Mouse (Mus musculus) kidney, embryonic 15.5 days (tissue): ENCODE measurements around the gene Ch25h. TPM values are rescaled to one million over a fixed set of nuclear protein-coding genes. Genes with fewer than 3 reads are reported as not detected.

Source experiments
- ATAC-seq: fragments of 200-750 bp; cut with Nextera tagmentation; replicated peaks from 2 replicates; pipeline ENCODE4 v1.8.0; 2017; ENCODE audit warnings: moderate TSS enrichment; ENCODE audit not compliant: low FRiP score
- H3K27ac ChIP-seq: fragments of 300-500 bp; sonication (generic); 2 replicates; pipeline ENCODE4 v1.5.1; 2015; ENCODE audit warnings: mild to moderate bottlenecking, inconsistent platforms
- H3K27me3 ChIP-seq: fragments of 300-500 bp; sonication (generic); 2 replicates; pipeline ENCODE4 v1.6.1; 2015; ENCODE audit warnings: inconsistent platforms
- H3K36me3 ChIP-seq: fragments of 300-500 bp; sonication (generic); 2 replicates; pipeline ENCODE4 v1.6.1; 2015; ENCODE audit warnings: inconsistent platforms
- H3K4me1 ChIP-seq: fragments of 300-500 bp; sonication (generic); 2 replicates; pipeline ENCODE4 v1.6.1; 2015; ENCODE audit warnings: inconsistent platforms
- H3K4me2 ChIP-seq: fragments of 300-500 bp; sonication (generic); 2 replicates; pipeline ENCODE4 v1.6.1; 2015; ENCODE audit warnings: moderate library complexity, mild to moderate bottlenecking, inconsistent platforms
- H3K4me3 ChIP-seq: fragments of 300-500 bp; sonication (generic); replicated peaks from 2 replicates; pipeline ENCODE4 v1.5.1; 2015; ENCODE audit warnings: mild to moderate bottlenecking, inconsistent platforms
- H3K9ac ChIP-seq: fragments of 300-500 bp; sonication (generic); 2 replicates; pipeline ENCODE4 v1.6.1; 2015; ENCODE audit warnings: mild to moderate bottlenecking, inconsistent platforms
- H3K9me3 ChIP-seq: fragments of 300-500 bp; sonication (generic); replicated peaks from 2 replicates; pipeline ENCODE4 v1.6.1; 2016; ENCODE audit warnings: inconsistent platforms
- WGBS: fragments of 180-500 bp; shearing (Covaris S2); methylation state at CpG from one replicate; pipeline ENCODE4 v1.1.7; 2015; ENCODE audit warnings: mixed read lengths; 5-methylcytosine and 5-hydroxymethylcytosine counted together
- polyA plus RNA-seq: library from polyadenylated mRNA; unstranded; fragments of >200 nt; fragmentation: Nextera tagmentation; extraction: Ambion mirVana; gene quantifications from 2 replicates; pipeline ENCODE4 v1.2.1, GENCODE M21; 2015

Ch25h gene
- polyA plus RNA-seq, 1 experiment from 2014 or later, result 2.2 TPM

GRCm38 (mm10) chr19:34515681-34516080 is 40.7 kb upstream of the Ch25h start:
- no peak overlapping the region for H3K9ac ChIP-seq
- WGBS, result 78% methylated on average over 3 of the region's 3 CpGs
- no peaks in the 10 kb centered on the region for H3K9me3 ChIP-seq
- no peak overlapping the region for H3K27ac ChIP-seq
- H3K36me3 ChIP-seq, result no peaks in the 10 kb centered on the region; the same call in 1 of the 2 replicates
- no peaks in the 10 kb centered on the region for H3K27me3 ChIP-seq
- no peak overlapping the region for H3K4me2 ChIP-seq
- peaks cover 5% of the 10 kb centered on the region; the same call in 1 of the 2 replicates for H3K4me1 ChIP-seq
- no peak overlapping the region for H3K4me3 ChIP-seq
- ATAC-seq, result no peak

- Histone ChIP-seq H3K4me3 (no peak overlapping the region), H3K4me1 (peaks cover 5% of the 10 kb centered on the region; the same call in 1 of the 2 replicates)
- ATAC-seq, result peak; percentile 64; the same call in 1 of the 2 replicates
These were observed 36.6 kb upstream of the Ch25h start for GRCm38 (mm10) chr19:34511528-34511927.

GRCm38 (mm10) chr19:34510717-34511116 is 35.8 kb upstream of the Ch25h start:
- no peaks in the 10 kb centered on the region for H3K9me3 ChIP-seq
- peaks cover 3% of the 10 kb centered on the region; the same call in 1 of the 2 replicates for H3K36me3 ChIP-seq
- H3K9ac ChIP-seq, result no peak overlapping the region
- H3K27ac ChIP-seq, result no peak overlapping the region
- no peak overlapping the region for H3K4me2 ChIP-seq
- ATAC-seq, result no peak
- peaks cover 5% of the 10 kb centered on the region; the same call in 1 of the 2 replicates for H3K4me1 ChIP-seq
- no peaks in the 10 kb centered on the region for H3K27me3 ChIP-seq
- 82% methylated on average over 5 of the region's 5 CpGs for WGBS
- H3K4me3 ChIP-seq, result no peak overlapping the region

More at GRCm38 (mm10) chr19:34511528-34511927, 36.6 kb upstream of the Ch25h start:
- no peak overlapping the region for H3K27ac ChIP-seq
- H3K9me3 ChIP-seq, result no peaks in the 10 kb centered on the region
- no peak overlapping the region for H3K9ac ChIP-seq
- 77% methylated on average over 8 of the region's 8 CpGs for WGBS
- peaks cover 3% of the 10 kb centered on the region; the same call in 1 of the 2 replicates for H3K36me3 ChIP-seq
- H3K4me2 ChIP-seq, result no peak overlapping the region
- H3K27me3 ChIP-seq, result no peaks in the 10 kb centered on the region

GRCm38 (mm10) chr19:34505161-34505721 is 30.3 kb upstream of the Ch25h start:
- no peak overlapping the region for H3K27ac ChIP-seq
- H3K9ac ChIP-seq, result no peak overlapping the region
- H3K4me1 ChIP-seq, result no peaks in the 10 kb centered on the region
- peaks cover 3% of the 10 kb centered on the region; the same call in 1 of the 2 replicates for H3K36me3 ChIP-seq
- H3K9me3 ChIP-seq, result no peaks in the 10 kb centered on the region
- no peaks in the 10 kb centered on the region for H3K27me3 ChIP-seq
- no peak for ATAC-seq
- 77% methylated on average over 12 of the region's 12 CpGs for WGBS
- H3K4me3 ChIP-seq, result no peak overlapping the region
- no peak overlapping the region for H3K4me2 ChIP-seq

GRCm38 (mm10) chr19:34500763-34501162 is 25.8 kb upstream of the Ch25h start:
- no peak overlapping the region for H3K4me2 ChIP-seq
- H3K4me1 ChIP-seq, result no peaks in the 10 kb centered on the region
- H3K36me3 ChIP-seq, result 0 out of 2 replicates have a peak, but pooled peaks cover 3% of the 10 kb centered on the region
- H3K9me3 ChIP-seq, result no peaks in the 10 kb centered on the region
- WGBS, result 45% methylated on average over 4 of the region's 4 CpGs
- H3K27ac ChIP-seq, result no peak overlapping the region
- ATAC-seq, result peak; percentile 79
- no peak overlapping the region for H3K4me3 ChIP-seq
- no peak overlapping the region for H3K9ac ChIP-seq
- no peaks in the 10 kb centered on the region for H3K27me3 ChIP-seq

- Histone ChIP-seq H3K27me3 (no peaks in the 10 kb centered on the region), H3K4me2 (no peak overlapping the region), H3K27ac (no peak overlapping the region), H3K9me3 (no peaks in the 10 kb centered on the region), H3K36me3 (no peaks in the 10 kb centered on the region), H3K4me1 (no peaks in the 10 kb centered on the region), H3K4me3 (no peak overlapping the region), H3K9ac (no peak overlapping the region)
- WGBS, result 52% methylated on average over 1 of the region's 1 CpGs
- ATAC-seq, result no peak
These were observed 21.4 kb upstream of the Ch25h start for GRCm38 (mm10) chr19:34496353-34496752.

GRCm38 (mm10) chr19:34493859-34494258 is 18.9 kb upstream of the Ch25h start:
- WGBS, result 82% methylated on average over 4 of the region's 4 CpGs
- no peak for ATAC-seq
- Histone ChIP-seq H3K27me3 (no peaks in the 10 kb centered on the region), H3K27ac (no peak overlapping the region), H3K36me3 (no peaks in the 10 kb centered on the region), H3K4me2 (no peak overlapping the region), H3K9me3 (no peaks in the 10 kb centered on the region), H3K9ac (no peak overlapping the region), H3K4me3 (no peak overlapping the region), H3K4me1 (no peaks in the 10 kb centered on the region)

GRCm38 (mm10) chr19:34483547-34483946 is 8.6 kb upstream of the Ch25h start:
- no peak for ATAC-seq
- Histone ChIP-seq H3K9ac (no peak overlapping the region), H3K9me3 (no peaks in the 10 kb centered on the region), H3K4me2 (no peak overlapping the region), H3K4me1 (no peaks in the 10 kb centered on the region), H3K4me3 (no peak overlapping the region), H3K36me3 (no peaks in the 10 kb centered on the region), H3K27ac (no peak overlapping the region), H3K27me3 (no peaks in the 10 kb centered on the region)
- WGBS, result 8% methylated on average over 4 of the region's 4 CpGs

- peak overlapping the region; percentile 53 for H3K4me3 ChIP-seq
- 0 out of 2 replicates have a peak overlapping the region, but pooled peaks have one; percentile 31 for H3K9ac ChIP-seq
- ATAC-seq, result peak; percentile 77
- H3K27ac ChIP-seq, result no peak overlapping the region
- peaks cover 54% of the 10 kb centered on the region for H3K27me3 ChIP-seq
- H3K9me3 ChIP-seq, result no peaks in the 10 kb centered on the region
- H3K36me3 ChIP-seq, result no peaks in the 10 kb centered on the region
- H3K4me1 ChIP-seq, result peaks cover 22% of the 10 kb centered on the region
- WGBS, result 5% methylated on average over 49 of the region's 49 CpGs
- H3K4me2 ChIP-seq, result peak overlapping the region; percentile 97
These were observed 555 bp downstream of the Ch25h start for GRCm38 (mm10) chr19:34474228-34474990.

GRCm38 (mm10) chr19:34471703-34472102 is 3.3 kb downstream of the Ch25h start:
- Histone ChIP-seq H3K9me3 (no peaks in the 10 kb centered on the region), H3K27me3 (peaks cover 43% of the 10 kb centered on the region), H3K4me1 (peaks cover 22% of the 10 kb centered on the region), H3K9ac (no peak overlapping the region), H3K36me3 (no peaks in the 10 kb centered on the region), H3K27ac (no peak overlapping the region), H3K4me3 (no peak overlapping the region), H3K4me2 (no peak overlapping the region)
- WGBS, result 79% methylated on average over 2 of the region's 2 CpGs
- no peak for ATAC-seq

- Histone ChIP-seq H3K4me2 (no peak overlapping the region), H3K36me3 (no peaks in the 10 kb centered on the region), H3K4me3 (no peak overlapping the region), H3K27me3 (peaks cover 16% of the 10 kb centered on the region), H3K9ac (no peak overlapping the region), H3K9me3 (no peaks in the 10 kb centered on the region), H3K27ac (0 out of 2 replicates have a peak overlapping the region, but pooled peaks have one; percentile 6), H3K4me1 (no peaks in the 10 kb centered on the region)
- ATAC-seq, result 0 out of 2 replicates have a peak, but pooled peaks have one; percentile 44
- 53% methylated on average over 3 of the region's 3 CpGs for WGBS
These were observed 6.2 kb downstream of the Ch25h start for GRCm38 (mm10) chr19:34468794-34469193.

GRCm38 (mm10) chr19:34468216-34468615 is 6.7 kb downstream of the Ch25h start:
- Histone ChIP-seq H3K9me3 (no peaks in the 10 kb centered on the region), H3K9ac (no peak overlapping the region), H3K36me3 (no peaks in the 10 kb centered on the region), H3K27me3 (peaks cover 13% of the 10 kb centered on the region), H3K4me1 (no peaks in the 10 kb centered on the region), H3K27ac (no peak overlapping the region), H3K4me3 (no peak overlapping the region), H3K4me2 (no peak overlapping the region)
- ATAC-seq, result peak; percentile 93
- WGBS, result 56% methylated on average over 6 of the region's 6 CpGs
